Mouse (Mus musculus) olfactory bulb, adult 2 months (tissue): ENCODE measurements around the gene Snx8.

Experiments
- CTCF ChIP-seq: fragments of 200-500 bp; IDR thresholded peaks from 2 replicates; pipeline ENCODE4 v1.5.1; 2012; ENCODE audit warnings: low read depth, mild to moderate bottlenecking, low read length, moderate library complexity; ENCODE audit not compliant: insufficient read depth
- POLR2A ChIP-seq: fragments of 200-500 bp; IDR thresholded peaks from 2 replicates; pipeline ENCODE4 v1.6.1; 2012; ENCODE audit warnings: mild to moderate bottlenecking, low read depth, low read length, moderate library complexity; ENCODE audit not compliant: insufficient read depth

- TF ChIP-seq CTCF: no peak
- TF ChIP-seq POLR2A: no peak
Measured at GRCm38 (mm10) chr5:140370446-140371254, 18.4 kb downstream of the Snx8 start.
